Mouse (Mus musculus) ES-E14 (cell line): ENCODE measurements around the gene Tspan1.
A peak's percentile ranks its signal among the peaks of the same experiment; 100 is the strongest.

Source experiments
- CHD2 ChIP-seq: IDR thresholded peaks from 2 replicates; pipeline ENCODE4 v1.6.1; 2014; ENCODE audit warnings: mild to moderate bottlenecking, low read depth, low read length, inconsistent platforms
- HCFC1 ChIP-seq: IDR thresholded peaks from 2 replicates; pipeline ENCODE4 v1.6.1; 2012; ENCODE audit warnings: low read length, inconsistent platforms, borderline replicate concordance; ENCODE audit not compliant: insufficient read depth

- TF ChIP-seq CHD2 (peak; percentile 80), HCFC1 (peak; percentile 75; the same call in 1 of the 2 replicates)
Observed at GRCm38 (mm10) chr4:116123602-116124519, 43.5 kb downstream of the Tspan1 start, which contains the start of the genes Rad54l and Pomgnt1.
